Mouse (Mus musculus): Measurements from ENCODE around the gene Vwf. TPM values are rescaled to one million over a fixed set of nuclear protein-coding genes. Genes with fewer than 3 reads are reported as not detected.

Vwf gene
- total and polyA plus RNA-seq, 2 experiments from 2014 or later, result 17.2 to 29.5 TPM

DNA sequence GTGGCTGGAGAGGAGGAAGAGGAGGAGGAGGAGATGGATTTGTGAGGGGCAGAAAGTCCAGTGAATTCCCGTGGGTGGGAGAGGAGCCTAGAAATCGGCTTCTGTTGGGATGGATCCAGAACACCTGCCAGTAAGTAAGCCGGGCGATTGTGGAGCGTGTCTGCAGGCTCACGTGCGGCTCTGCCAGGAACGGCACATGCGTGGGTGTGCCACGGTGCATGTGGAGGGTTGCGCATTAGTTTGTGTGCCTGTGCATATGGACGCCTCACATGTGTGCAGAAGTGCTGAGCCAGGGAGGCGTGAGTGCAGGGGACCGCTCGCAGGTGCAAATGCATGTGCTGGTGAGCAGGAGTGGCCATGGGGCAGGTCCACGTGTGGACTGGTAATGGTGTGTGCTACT is 164.7 kb downstream of the Vwf start:
- no peak overlapping the region for H3K9ac ChIP-seq (replicated peaks; ENCODE audit: low read length)
- no peaks in the 10 kb centered on the region for H3K9me3 ChIP-seq (ENCODE audit: low read length)
- TF ChIP-seq CTCF (IDR thresholded peaks at IDR 0.05; ENCODE audit: low read depth), result no peak
- H3K4me3 ChIP-seq (ENCODE audit: low read length), result no peak overlapping the region
- H3K4me2 ChIP-seq (ENCODE audit: low read depth, low read length), result no peak overlapping the region
- 71% methylated on average over 16 of the region's 16 CpGs for WGBS
- no peaks in the 10 kb centered on the region for H3K36me3 ChIP-seq (ENCODE audit: insufficient read depth, low read length)
- H3K27ac ChIP-seq, result no peak overlapping the region
- ATAC-seq (no peak), DNase-seq (ENCODE audit: low spot score) (no peak)
- H3K27me3 ChIP-seq (ENCODE audit: insufficient read depth, low read length), result no peaks in the 10 kb centered on the region
- no peaks in the 10 kb centered on the region for H3K4me1 ChIP-seq (ENCODE audit: insufficient read depth, low read length)

DNA sequence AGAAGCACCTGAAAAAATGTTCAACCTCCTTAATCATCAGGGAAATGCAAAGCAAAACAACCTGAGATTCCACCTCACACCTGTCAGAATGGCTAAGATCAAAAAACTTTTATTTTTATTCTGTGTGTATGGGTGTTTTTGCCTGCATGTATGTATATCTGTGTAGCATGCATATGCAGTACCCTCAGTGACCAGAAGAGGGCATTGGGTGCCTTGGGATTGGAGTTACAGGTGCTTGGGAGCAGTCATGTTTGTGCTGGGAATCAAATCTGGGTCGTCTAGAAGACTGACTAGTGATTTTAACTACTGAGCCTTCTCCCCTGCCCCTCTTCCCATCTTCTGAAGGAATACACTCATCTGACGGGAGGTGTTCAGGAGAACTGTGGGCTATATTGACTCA is 179.8 kb downstream of the Vwf start:
- DNase-seq (ENCODE audit: low spot score) (no peak), ATAC-seq (no peak)
- no peak overlapping the region for H3K27ac ChIP-seq
- no peaks in the 10 kb centered on the region for H3K27me3 ChIP-seq (ENCODE audit: insufficient read depth, low read length)
- no peak overlapping the region for H3K9ac ChIP-seq (replicated peaks; ENCODE audit: low read length)
- H3K36me3 ChIP-seq (ENCODE audit: insufficient read depth, low read length), result no peaks in the 10 kb centered on the region
- WGBS, result 91% methylated on average over 2 of the region's 2 CpGs
- no peaks in the 10 kb centered on the region for H3K9me3 ChIP-seq (ENCODE audit: low read length)
- H3K4me3 ChIP-seq (ENCODE audit: low read length), result no peak overlapping the region
- peak; percentile 34 for TF ChIP-seq CTCF (IDR thresholded peaks at IDR 0.05; ENCODE audit: low read depth)
- no peaks in the 10 kb centered on the region for H3K4me1 ChIP-seq (ENCODE audit: insufficient read depth, low read length)
- no peak overlapping the region for H3K4me2 ChIP-seq (ENCODE audit: low read depth, low read length)

DNA sequence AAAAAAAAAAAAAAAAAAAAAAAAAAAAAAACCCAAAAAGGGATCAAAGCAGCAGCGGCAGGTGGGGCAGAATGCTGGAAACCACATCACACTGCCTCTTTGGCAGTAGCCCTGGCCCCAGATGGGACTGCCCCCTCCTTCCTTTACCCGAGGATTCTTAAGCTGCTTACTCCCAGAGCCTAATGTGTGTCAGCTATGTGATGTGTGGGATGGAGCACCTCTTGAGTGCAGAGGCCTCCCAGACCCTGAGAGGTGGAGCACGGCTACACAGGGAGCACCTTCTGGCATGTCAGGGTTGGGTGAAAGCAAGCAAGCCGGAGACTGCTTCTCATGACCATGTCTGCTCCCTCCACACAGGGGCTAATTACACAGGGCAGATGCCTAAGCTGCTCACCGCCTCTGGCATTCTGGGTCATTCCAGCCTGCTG is 180.9 kb downstream of the Vwf start:
- H3K27me3 ChIP-seq (ENCODE audit: insufficient read depth, low read length), result no peaks in the 10 kb centered on the region
- H3K4me1 ChIP-seq (ENCODE audit: insufficient read depth, low read length), result no peaks in the 10 kb centered on the region
- H3K9ac ChIP-seq (replicated peaks; ENCODE audit: low read length), result no peak overlapping the region
- no peak for TF ChIP-seq CTCF (IDR thresholded peaks at IDR 0.05; ENCODE audit: low read depth)
- no peak overlapping the region for H3K27ac ChIP-seq
- no peak overlapping the region for H3K4me3 ChIP-seq (ENCODE audit: low read length)
- peak; percentile 78 for ATAC-seq
- no peaks in the 10 kb centered on the region for H3K36me3 ChIP-seq (ENCODE audit: insufficient read depth, low read length)
- H3K4me2 ChIP-seq (ENCODE audit: low read depth, low read length), result no peak overlapping the region
- peak; percentile 53 for DNase-seq (ENCODE audit: low spot score)
- WGBS, result 56% methylated on average over 5 of the region's 5 CpGs
- no peaks in the 10 kb centered on the region for H3K9me3 ChIP-seq (ENCODE audit: low read length)

DNA sequence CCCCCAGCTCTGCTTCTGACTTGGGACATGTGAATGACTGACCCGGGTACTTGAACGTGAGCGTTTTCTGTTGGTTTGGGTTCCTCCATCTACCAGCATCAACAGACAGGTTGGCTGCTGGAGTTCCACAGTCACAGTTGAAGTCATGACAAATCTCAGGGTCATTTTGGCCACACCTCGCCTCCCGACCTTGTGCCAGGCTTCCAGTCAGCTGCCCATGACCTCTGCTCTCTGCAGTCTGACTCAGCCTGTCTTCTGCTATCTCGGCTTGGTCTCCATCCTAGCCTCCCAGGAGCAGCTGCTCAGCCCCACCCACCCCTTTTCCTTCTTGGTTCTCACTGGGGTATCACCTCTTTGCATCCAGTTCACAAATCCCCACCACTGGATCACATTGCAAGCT is 182.9 kb downstream of the Vwf start:
- H3K27me3 ChIP-seq (ENCODE audit: insufficient read depth, low read length), result no peaks in the 10 kb centered on the region
- no peak overlapping the region for H3K4me3 ChIP-seq (ENCODE audit: low read length)
- no peak overlapping the region for H3K27ac ChIP-seq
- no peak for DNase-seq (ENCODE audit: low spot score)
- no peak overlapping the region for H3K4me2 ChIP-seq (ENCODE audit: low read depth, low read length)
- no peaks in the 10 kb centered on the region for H3K4me1 ChIP-seq (ENCODE audit: insufficient read depth, low read length)
- 86% methylated on average over 6 of the region's 6 CpGs for WGBS
- H3K9ac ChIP-seq (replicated peaks; ENCODE audit: low read length), result no peak overlapping the region
- no peak for TF ChIP-seq CTCF (IDR thresholded peaks at IDR 0.05; ENCODE audit: low read depth)
- H3K36me3 ChIP-seq (ENCODE audit: insufficient read depth, low read length), result no peaks in the 10 kb centered on the region
- ATAC-seq, result no peak
- H3K9me3 ChIP-seq (ENCODE audit: low read length), result no peaks in the 10 kb centered on the region

DNA sequence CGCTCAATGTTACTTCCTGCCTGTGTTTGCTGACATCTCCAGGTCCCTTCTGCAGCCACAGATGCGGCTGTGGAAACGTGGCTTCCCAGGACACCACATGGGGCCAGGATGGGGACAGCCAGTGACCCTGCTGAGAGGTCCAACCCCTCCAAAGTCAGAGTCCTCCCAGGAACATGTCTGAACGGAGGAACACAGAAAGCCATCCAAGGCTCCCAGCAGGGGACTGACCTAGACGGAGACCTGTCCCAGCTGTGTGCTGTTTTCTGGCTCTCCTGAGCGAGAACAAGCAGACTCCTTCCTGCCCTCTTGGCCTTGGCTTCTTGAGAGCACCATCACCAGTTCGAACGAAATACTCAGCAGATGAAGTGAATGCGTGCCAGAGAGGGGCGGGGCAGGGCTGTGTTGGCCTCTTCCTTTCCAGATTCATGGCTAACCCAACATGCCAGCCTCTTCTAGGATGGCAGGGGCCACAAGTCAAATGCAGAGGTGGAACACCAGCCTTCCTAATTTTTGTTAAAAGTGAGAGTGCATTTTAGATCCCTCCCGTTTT is 183.5 kb downstream of the Vwf start:
- Histone ChIP-seq H3K4me3 (ENCODE audit: low read length) (no peak overlapping the region), H3K36me3 (ENCODE audit: insufficient read depth, low read length) (no peaks in the 10 kb centered on the region), H3K9ac (replicated peaks; ENCODE audit: low read length) (no peak overlapping the region), H3K4me1 (ENCODE audit: insufficient read depth, low read length) (no peaks in the 10 kb centered on the region), H3K4me2 (ENCODE audit: low read depth, low read length) (no peak overlapping the region), H3K27me3 (ENCODE audit: insufficient read depth, low read length) (no peaks in the 10 kb centered on the region), H3K27ac (no peak overlapping the region), H3K9me3 (ENCODE audit: low read length) (no peaks in the 10 kb centered on the region)
- DNase-seq (ENCODE audit: low spot score), result peak; percentile 9
- WGBS, result 56% methylated on average over 11 of the region's 11 CpGs
- ATAC-seq, result no peak
- TF ChIP-seq CTCF (IDR thresholded peaks at IDR 0.05; ENCODE audit: low read depth), result no peak

Other genes with a start within 250 kb of the Vwf start
- gene Ltbr, start 232.9 kb upstream of the Vwf start, total RNA-seq (2014; rRNA removed), result 31.6 and 34.4 TPM in 2 replicates
- 17.5 and 18.1 TPM in 2 replicates for gene Ltbr, start 232.9 kb upstream of the Vwf start, polyA plus RNA-seq (2015; fragmentation: Nextera tagmentation; extraction: Ambion mirVana)
- 1.7 and 3.0 TPM in 2 replicates for gene Scnn1a, start 226.1 kb upstream of the Vwf start, total RNA-seq (2014; rRNA removed)
- 1.00 and 1.2 TPM in 2 replicates for gene Scnn1a, start 226.1 kb upstream of the Vwf start, polyA plus RNA-seq (2015; fragmentation: Nextera tagmentation; extraction: Ambion mirVana)
- gene Tnfrsf1a, start 197.4 kb upstream of the Vwf start, total RNA-seq (2014; rRNA removed), result 12.2 and 18.0 TPM in 2 replicates
- 15.5 and 16.3 TPM in 2 replicates for gene Tnfrsf1a, start 197.4 kb upstream of the Vwf start, polyA plus RNA-seq (2015; fragmentation: Nextera tagmentation; extraction: Ambion mirVana)
- gene Plekhg6, start 166.0 kb upstream of the Vwf start, total RNA-seq (2014; rRNA removed), result 0.68 and 0.86 TPM in 2 replicates
- 0.32 and 0.74 TPM in 2 replicates for gene Plekhg6, start 166.0 kb upstream of the Vwf start, polyA plus RNA-seq (2015; fragmentation: Nextera tagmentation; extraction: Ambion mirVana)
- 62.5 and 80.5 TPM in 2 replicates for gene Cd9, start 52.0 kb upstream of the Vwf start, total RNA-seq (2014; rRNA removed)
- 158 and 183 TPM in 2 replicates for gene Cd9, start 52.0 kb upstream of the Vwf start, polyA plus RNA-seq (2015; fragmentation: Nextera tagmentation; extraction: Ambion mirVana)
- 0.97 and 5.1 TPM in 2 replicates for gene Ano2, start 143.6 kb downstream of the Vwf start, total RNA-seq (2014; rRNA removed)
- gene Ano2, start 143.6 kb downstream of the Vwf start, polyA plus RNA-seq (2015; fragmentation: Nextera tagmentation; extraction: Ambion mirVana), result 1.1 and 1.4 TPM in 2 replicates

All from hindbrain, postnatal 0 days (tissue).